Mouse (Mus musculus) gonadal fat pad, adult 2 months (tissue): ENCODE measurements at regions not wholly inside any gene's neighbourhood (a gene's known extent, or its start where the extent isn't known, plus 50 kb on each side); places are given as distances from the start of the nearest gene placed in this dataset.
A peak's percentile ranks its signal among the peaks of the same experiment; 100 is the strongest.

Source experiments
- DNase-seq: peaks from one replicate; pipeline ENCODE4 v3.0.0-alpha.2; 2012; ENCODE audit warnings: low read depth

GRCm38 (mm10) chr3:105375820-105376219, 76.3 kb upstream of the Kcnd3 start:
- DNase-seq = no peak

- DNase-seq = peak; percentile 23
Observed at GRCm38 (mm10) chr3:105376346-105376745, 75.8 kb upstream of the Kcnd3 start.

DNA sequence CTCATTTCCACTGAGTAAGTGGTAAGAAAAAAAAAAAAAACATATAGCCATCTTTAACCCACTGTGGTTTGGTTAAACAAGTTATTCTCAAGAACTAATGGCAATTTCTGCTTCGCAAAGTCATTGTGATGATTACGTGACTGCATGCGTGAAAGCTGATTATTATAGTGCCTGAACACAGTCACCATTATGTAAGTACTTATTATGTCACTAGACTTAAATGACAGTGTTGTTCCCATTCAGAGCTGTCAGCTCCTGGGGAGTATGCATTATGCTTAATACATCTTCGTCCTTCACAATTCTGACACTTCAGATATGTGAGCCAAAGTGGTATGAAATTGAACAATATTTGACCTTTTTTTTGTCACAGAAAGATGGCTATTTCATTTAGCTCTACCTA, 71.3 kb upstream of the Kcnd3 start:
- no peak for DNase-seq

- no peak for DNase-seq
Observed at GRCm38 (mm10) chr3:105392611-105393514, 59.3 kb upstream of the Kcnd3 start.
